Mouse (Mus musculus): ENCODE data around the gene Kxd1. TPM values are rescaled to one million over a fixed set of nuclear protein-coding genes. Genes with fewer than 3 reads are reported as not detected.

The Kxd1 gene
- polyA plus RNA-seq, 1 experiment, result 107 TPM

DNA sequence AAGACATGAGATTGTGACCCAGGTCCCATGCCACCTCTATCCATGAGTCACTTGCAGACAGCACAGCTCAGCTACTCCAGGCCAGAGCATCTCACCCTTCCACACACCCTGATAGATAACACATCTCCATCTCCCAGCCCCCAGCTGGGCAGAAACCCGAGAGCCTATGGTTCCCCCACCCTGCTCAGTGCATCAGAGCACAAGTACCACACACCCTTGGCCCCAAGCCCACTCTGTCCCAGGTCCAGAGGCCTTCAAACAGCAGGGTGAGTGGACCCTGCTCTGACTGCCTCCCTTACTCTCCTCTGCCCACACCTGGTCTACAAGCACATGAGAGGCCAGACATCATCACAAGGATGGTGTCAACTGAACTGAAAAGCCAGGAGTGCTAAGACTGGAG, 59.8 kb downstream of the Kxd1 start:
- no peak for DNase-seq (ENCODE audit: low read depth)

DNA sequence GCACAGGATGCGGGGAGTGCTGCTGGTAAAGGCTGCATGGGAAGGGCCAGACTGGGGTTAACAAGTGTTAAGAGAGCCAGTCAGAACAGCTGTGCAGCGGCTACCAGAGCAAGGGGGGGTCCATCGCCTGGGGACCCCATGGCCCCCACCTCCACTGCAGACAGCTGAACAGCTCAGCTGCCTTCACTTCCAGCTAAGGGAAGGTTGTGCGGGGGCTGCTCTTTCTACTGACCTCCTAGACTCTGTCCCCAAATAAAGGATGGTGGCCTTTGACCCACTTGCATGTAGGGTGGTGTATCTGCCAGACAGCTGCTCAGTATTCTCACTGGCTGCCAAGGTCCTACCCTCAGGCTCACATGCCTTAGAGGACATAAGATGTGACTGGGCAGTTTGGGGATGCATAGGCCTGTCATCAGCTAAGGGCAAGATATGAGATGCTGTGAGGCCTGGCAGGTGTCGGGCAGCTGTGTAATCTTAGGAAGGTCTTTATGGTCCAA, 60.5 kb downstream of the Kxd1 start:
- no peak for DNase-seq (ENCODE audit: low read depth)

DNA sequence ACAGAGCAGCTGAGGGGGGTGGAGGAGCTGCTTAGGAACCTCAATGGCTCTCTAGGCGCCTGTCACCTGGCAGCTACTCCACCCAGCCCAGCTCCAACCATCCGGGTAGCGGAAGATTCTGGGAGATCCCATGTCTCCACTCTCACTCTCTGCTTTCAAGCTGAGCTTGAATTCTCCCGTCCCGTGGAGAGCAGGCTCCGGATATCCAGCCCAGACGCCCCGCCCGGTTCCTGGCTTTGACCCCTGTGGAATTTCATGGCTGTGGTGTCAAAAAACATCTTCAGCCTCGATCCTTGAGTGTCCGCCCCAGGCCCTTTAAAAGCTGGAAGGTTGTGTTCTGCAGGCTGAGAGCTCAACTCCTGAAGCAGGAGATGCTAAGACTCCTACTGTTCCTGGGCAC, 61.0 kb downstream of the Kxd1 start:
- no peak for DNase-seq (ENCODE audit: low read depth)

DNA sequence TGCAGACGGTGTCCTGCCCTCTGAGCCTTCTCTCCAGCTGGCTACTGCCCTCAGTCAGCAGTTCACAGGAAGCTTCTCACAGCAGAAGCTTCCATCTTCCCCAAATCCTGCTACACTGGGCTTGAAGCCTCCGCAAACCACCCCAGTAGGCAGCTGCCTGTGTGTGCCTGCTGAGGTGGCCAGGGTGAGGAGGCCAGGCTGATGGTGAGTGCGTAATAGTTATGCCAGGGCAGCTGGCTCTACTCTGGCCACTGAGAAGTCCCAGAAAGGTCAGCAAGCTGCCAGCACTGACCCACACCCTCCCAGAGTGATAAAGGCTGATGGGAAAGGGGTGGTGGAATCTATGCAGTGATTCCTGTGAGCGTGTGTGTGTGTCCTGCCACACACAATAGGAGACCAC, 61.5 kb downstream of the Kxd1 start:
- no peak for DNase-seq (ENCODE audit: low read depth)

DNA sequence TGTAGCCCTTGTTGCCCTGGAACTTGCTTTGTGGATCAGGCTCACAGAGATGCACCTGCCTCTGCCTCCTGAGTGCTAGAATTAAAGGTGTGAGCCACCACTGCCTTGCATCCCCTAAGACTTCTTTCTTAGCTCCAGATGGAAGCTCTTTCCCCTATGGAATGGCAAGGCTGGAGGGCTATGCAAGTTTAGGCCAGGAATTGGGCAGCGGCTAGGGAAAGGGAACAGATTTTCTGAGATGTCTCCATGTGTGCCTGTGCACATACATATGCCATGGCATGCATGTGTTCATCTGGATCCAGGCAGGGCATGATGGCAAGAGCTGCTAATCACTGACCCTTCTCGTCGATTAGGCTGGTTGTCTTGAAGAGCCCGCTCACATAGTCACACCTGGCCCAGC, 62.1 kb downstream of the Kxd1 start:
- no peak for DNase-seq (ENCODE audit: low read depth)

DNA sequence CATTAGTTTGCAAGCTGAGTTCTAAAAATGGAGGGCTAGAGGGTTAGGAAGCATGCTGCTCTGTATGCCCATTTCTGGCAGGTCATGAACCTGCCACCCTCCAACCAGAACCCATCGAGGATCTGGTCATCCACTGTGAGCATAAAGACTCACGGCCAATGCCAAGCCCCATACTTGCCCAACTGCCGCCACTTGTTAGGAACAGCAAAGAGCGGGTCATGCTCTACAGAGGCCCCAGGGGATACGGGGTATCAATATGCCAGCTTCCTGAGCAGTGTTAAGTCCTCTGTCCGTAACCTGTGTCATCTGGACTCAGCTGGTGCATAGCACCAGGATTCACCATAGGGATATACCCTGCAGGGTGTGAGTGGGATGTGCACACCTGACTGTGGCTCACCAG, 63.6 kb downstream of the Kxd1 start:
- no peak for DNase-seq (ENCODE audit: low read depth)

DNA sequence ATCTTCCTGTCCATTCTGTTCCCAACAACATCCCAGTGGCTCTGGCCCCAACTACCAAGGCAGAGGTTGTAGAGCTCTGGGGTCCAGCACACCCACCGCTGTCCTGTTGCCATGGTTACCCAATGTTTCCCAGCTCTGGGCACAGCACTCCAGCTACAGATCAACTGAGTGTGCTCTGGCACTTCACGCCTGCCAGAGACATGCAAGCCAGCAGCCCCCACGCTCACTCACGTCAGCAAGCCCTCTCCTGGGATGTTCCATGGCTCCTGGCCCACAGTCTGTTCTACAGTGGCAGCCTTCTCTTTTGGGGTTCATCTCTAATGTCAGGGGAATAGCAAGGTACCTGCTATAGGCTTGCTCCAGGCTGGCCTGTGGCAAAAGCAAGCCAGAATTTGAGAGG, 64.5 kb downstream of the Kxd1 start:
- no peak for DNase-seq (ENCODE audit: low read depth)

DNA sequence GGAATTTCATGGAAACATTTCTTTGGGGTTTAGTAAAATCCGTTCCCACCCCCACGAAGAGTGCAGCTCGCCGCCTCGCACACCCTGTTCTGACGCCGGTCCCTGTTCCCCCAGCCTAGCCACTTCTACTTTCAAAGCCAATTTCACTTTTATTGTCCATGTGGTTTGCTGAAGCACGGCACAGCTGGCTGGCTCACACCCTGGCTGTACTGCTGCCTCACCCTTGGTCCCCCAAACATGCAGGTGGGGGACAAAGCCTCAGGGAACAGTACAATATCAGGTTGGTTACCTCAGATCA, 65.3 kb downstream of the Kxd1 start:
- no peak for DNase-seq (ENCODE audit: low read depth)

DNA sequence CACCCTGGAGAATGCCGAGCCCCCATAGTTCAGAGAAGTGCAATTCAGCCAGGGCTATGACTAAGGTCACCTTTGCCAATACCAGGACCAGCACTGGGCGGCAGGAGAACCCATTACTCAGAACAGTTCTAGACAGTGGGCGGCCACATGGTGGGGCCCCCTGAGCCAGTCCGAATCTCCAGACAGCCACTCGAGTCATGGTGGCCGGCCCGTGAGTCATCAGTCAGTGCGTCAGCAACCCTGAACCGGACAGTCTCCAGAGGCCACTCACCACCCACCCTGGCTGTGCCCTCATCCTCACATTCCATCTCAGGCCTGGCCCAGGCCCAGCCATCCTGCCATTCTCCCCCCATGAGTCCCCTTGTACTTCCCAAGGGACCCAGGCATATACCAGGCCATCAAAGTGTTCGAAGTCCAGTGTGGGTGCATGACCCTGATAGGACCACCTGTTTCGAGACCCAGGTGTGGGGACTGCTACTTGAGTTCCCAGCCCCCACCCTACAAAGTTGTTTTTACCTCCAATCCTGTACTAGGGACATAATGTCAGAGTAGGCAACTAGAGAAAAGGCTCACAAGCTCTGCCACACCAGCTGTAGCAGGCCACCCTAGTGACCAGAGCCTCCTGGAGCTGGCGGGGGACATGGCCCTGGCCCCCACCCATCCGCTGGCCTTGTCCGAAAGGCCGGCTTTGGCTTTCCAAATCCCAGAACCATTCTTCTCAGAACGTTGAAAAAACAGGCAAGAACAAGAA, 65.8 kb downstream of the Kxd1 start:
- no peak for DNase-seq (ENCODE audit: low read depth)

DNA sequence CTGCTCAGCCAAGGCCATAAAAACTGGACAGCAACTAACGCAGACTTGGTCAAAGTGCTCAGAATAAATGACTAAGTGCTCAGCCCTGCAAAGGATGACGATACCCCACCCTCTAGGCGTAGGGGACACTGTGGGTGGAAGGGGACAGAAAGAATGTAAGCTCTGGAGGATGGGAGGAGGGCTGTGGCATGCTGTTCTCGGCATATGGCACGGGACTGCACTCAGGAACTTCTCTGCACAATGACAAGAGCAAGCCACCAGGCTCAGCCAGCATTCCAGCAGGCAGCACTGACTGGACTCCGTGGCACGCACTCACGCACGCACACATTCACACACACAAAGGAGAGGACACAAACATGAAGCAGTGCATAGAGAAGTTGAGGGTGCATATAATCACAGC, 67.2 kb downstream of the Kxd1 start:
- no peak for DNase-seq (ENCODE audit: low read depth)

DNA sequence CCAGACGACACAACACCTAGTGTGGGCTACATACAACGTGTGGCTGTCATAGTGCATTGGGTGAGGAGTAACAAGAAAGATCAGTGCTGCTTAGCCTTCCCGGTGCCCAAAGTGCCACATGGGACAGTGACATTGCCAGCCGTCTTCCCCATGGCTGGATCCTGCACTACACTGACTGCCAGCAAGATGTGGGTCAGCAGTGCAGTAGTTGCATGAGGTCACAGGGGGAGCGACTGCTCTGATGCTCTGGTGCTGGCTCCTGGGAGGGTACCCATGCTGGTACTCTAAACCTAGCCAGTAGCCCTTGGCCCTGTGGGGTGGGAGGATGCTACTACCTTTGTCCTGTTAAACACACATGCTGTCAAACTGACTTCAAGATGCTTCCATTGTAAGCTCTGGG, 67.6 kb downstream of the Kxd1 start:
- DNase-seq (ENCODE audit: low read depth), result no peak

DNA sequence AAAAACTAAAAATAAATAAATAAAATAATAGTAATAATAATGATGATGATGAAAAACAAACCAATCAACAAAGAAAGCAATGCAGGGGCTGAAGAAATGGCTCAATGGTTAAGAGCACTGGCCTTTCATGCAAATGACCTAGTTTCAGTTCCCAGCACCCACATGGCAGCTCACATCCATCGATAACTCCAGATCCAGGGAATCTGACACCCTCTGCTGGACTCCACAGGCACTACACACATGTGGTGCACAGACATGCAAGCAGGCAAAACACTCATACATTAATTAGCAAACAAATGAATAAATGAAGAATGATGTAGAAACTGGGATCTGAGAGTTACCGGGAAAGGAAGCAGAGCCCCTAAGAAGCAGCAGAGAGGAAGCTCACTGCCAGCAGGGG, 68.1 kb downstream of the Kxd1 start:
- no peak for DNase-seq (ENCODE audit: low read depth)

DNA sequence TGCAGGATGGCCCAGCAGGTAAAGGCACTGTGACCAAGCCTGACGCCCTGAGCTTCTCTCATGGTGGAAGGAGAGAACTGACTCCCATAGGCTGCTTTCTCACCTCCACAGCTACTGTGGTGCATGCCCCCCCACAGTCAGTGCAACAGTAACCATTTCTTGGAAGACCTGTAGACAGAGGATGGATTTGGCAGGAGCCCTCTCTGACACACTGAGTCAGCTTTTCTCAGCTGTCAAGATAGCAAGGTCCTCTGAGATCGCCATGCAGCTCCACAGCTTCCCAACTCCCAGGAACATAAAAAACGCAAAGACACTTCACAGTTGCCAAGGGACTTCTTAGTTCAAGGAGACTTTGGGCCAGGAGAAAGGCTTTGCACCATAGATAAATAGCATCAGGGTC, 69.3 kb downstream of the Kxd1 start:
- no peak for DNase-seq (ENCODE audit: low read depth)

Other genes starting within 250 kb of the Kxd1 start
- 55.2 and 64.2 TPM in 2 replicates for gene Homer3, start 245.1 kb downstream of the Kxd1 start, polyA plus RNA-seq (2012; rRNA removed)
- 54.0 and 54.2 TPM in 2 replicates for gene Ddx49, start 225.5 kb downstream of the Kxd1 start, polyA plus RNA-seq (2012; rRNA removed)
- 491 and 497 TPM in 2 replicates for gene Cope, start 225.4 kb downstream of the Kxd1 start, polyA plus RNA-seq (2012; rRNA removed)
- gene Cers1, start 212.2 kb downstream of the Kxd1 start, polyA plus RNA-seq (2012; rRNA removed), result 0.86 and 1.9 TPM in 2 replicates
- gene Gdf1, start 198.1 kb downstream of the Kxd1 start, polyA plus RNA-seq (2012; rRNA removed), result 0.43 TPM in 1 of 2 replicates, not detected in the other
- 20.1 and 34.5 TPM in 2 replicates for gene Upf1, start 174.7 kb downstream of the Kxd1 start, polyA plus RNA-seq (2012; rRNA removed)
- gene Comp, start 154.4 kb downstream of the Kxd1 start, polyA plus RNA-seq (2012; rRNA removed), result 1.7 and 4.6 TPM in 2 replicates
- 19.9 and 27.6 TPM in 2 replicates for gene Crtc1, start 88.4 kb downstream of the Kxd1 start, polyA plus RNA-seq (2012; rRNA removed)
- gene Klhl26, start 51.0 kb downstream of the Kxd1 start, polyA plus RNA-seq (2012; rRNA removed), result 48.4 and 50.6 TPM in 2 replicates
- 0.35 and 0.53 TPM in 2 replicates for gene Tmem59l, start 40.6 kb downstream of the Kxd1 start, polyA plus RNA-seq (2012; rRNA removed)
- 5.5 and 6.9 TPM in 2 replicates for gene Crlf1, start 34.8 kb downstream of the Kxd1 start, polyA plus RNA-seq (2012; rRNA removed)
- 202 and 238 TPM in 2 replicates for gene Rex1bd, start 21.2 kb downstream of the Kxd1 start, polyA plus RNA-seq (2012; rRNA removed)
- 662 and 697 TPM in 2 replicates for gene Uba52, start 17.2 kb downstream of the Kxd1 start, polyA plus RNA-seq (2012; rRNA removed)
- 399 and 446 TPM in 2 replicates for gene Fkbp8, start 232 bp downstream of the Kxd1 start, polyA plus RNA-seq (2012; rRNA removed)
- gene Ell, start 11.5 kb upstream of the Kxd1 start, polyA plus RNA-seq (2012; rRNA removed), result 18.4 and 23.9 TPM in 2 replicates
- gene Isyna1, start 66.4 kb upstream of the Kxd1 start, polyA plus RNA-seq (2012; rRNA removed), result 575 and 782 TPM in 2 replicates
- 188 and 229 TPM in 2 replicates for gene Ssbp4, start 80.9 kb upstream of the Kxd1 start, polyA plus RNA-seq (2012; rRNA removed)
- 8.4 and 9.6 TPM in 2 replicates for gene Lrrc25, start 88.2 kb upstream of the Kxd1 start, polyA plus RNA-seq (2012; rRNA removed)
- 4.5 and 5.5 TPM in 2 replicates for gene Gdf15, start 104.5 kb upstream of the Kxd1 start, polyA plus RNA-seq (2012; rRNA removed)
- gene Pgpep1, start 132.4 kb upstream of the Kxd1 start, polyA plus RNA-seq (2012; rRNA removed), result 69.8 and 71.9 TPM in 2 replicates
- 90.7 and 91.6 TPM in 2 replicates for gene Lsm4, start 145.3 kb upstream of the Kxd1 start, polyA plus RNA-seq (2012; rRNA removed)
- 170 and 254 TPM in 2 replicates for gene Jund, start 171.0 kb upstream of the Kxd1 start, polyA plus RNA-seq (2012; rRNA removed)
- 0.55 and 1.0 TPM in 2 replicates for gene Iqcn, start 175.5 kb upstream of the Kxd1 start, polyA plus RNA-seq (2012; rRNA removed)
- 0.35 and 0.63 TPM in 2 replicates for gene Gm3336, start 190.6 kb upstream of the Kxd1 start, polyA plus RNA-seq (2012; rRNA removed)
- 9.4 and 9.9 TPM in 2 replicates for gene Pde4c, start 195.8 kb upstream of the Kxd1 start, polyA plus RNA-seq (2012; rRNA removed)
- 55.5 and 56.3 TPM in 2 replicates for gene Rab3a, start 226.7 kb upstream of the Kxd1 start, polyA plus RNA-seq (2012; rRNA removed)
- 127 and 143 TPM in 2 replicates for gene Mpv17l2, start 233.0 kb upstream of the Kxd1 start, polyA plus RNA-seq (2012; rRNA removed)
- gene Pik3r2, start 248.8 kb upstream of the Kxd1 start, polyA plus RNA-seq (2012; rRNA removed), result 92.1 and 92.3 TPM in 2 replicates

Data from gonadal fat pad, adult 2 months (tissue).